Mouse (Mus musculus) hindbrain, embryonic 10.5 days (tissue): ENCODE measurements at regions not wholly inside any gene's neighbourhood (a gene's known extent, or its start where the extent isn't known, plus 50 kb on each side); places are given as distances from the start of the nearest gene placed in this dataset.

Experiments used
- DNase-seq: peaks from one replicate; pipeline ENCODE4 v3.0.0-alpha.2; 2017; ENCODE audit warnings: low spot score
- H3K27ac ChIP-seq: fragments of 300-500 bp; sonication (generic); 2 replicates; pipeline ENCODE4 v1.5.1; 2016; ENCODE audit warnings: mild to moderate bottlenecking, moderate library complexity
- H3K27me3 ChIP-seq: fragments of 300-500 bp; sonication (generic); 2 replicates; pipeline ENCODE4 v1.6.1; 2016; ENCODE audit warnings: mild to moderate bottlenecking; ENCODE audit not compliant: poor library complexity, insufficient read depth, severe bottlenecking
- H3K36me3 ChIP-seq: fragments of 300-500 bp; sonication (generic); 2 replicates; pipeline ENCODE4 v1.6.1; 2016; ENCODE audit warnings: mild to moderate bottlenecking, moderate library complexity
- H3K4me1 ChIP-seq: fragments of 300-500 bp; sonication (generic); replicated peaks from 2 replicates; pipeline ENCODE4 v1.6.1; 2016; ENCODE audit warnings: mild to moderate bottlenecking
- H3K4me3 ChIP-seq: fragments of 300-500 bp; sonication (generic); 2 replicates; pipeline ENCODE4 v1.5.1; 2016; ENCODE audit warnings: mild to moderate bottlenecking, moderate library complexity
- H3K9me3 ChIP-seq: fragments of 300-500 bp; sonication (generic); 2 replicates; pipeline ENCODE4 v1.6.1; 2016; ENCODE audit warnings: mild to moderate bottlenecking, moderate library complexity
- WGBS: fragments of 180-500 bp; shearing (Covaris S2); methylation state at CpG from one replicate; pipeline ENCODE4 v1.1.7; 2016; 5-methylcytosine and 5-hydroxymethylcytosine counted together

- Histone ChIP-seq H3K4me1 (peaks cover 10% of the 10 kb centered on the region), H3K9me3 (peaks cover 3% of the 10 kb centered on the region; the same call in 1 of the 2 replicates), H3K36me3 (no peaks in the 10 kb centered on the region), H3K4me3 (no peak overlapping the region), H3K27ac (peak overlapping the region; percentile 69), H3K27me3 (no peaks in the 10 kb centered on the region)
- DNase-seq, result peak; percentile 10
- 55% methylated on average over 7 of the region's 7 CpGs for WGBS
Measured at GRCm38 (mm10) chr13:26312246-26313010, 457.5 kb downstream of the Hdgfl1 start.

- H3K27ac ChIP-seq, result no peak overlapping the region
- peak; percentile 5 for DNase-seq
- 67% methylated on average over 3 of the region's 3 CpGs for WGBS
Measured at GRCm38 (mm10) chr13:26284073-26284444, 485.9 kb downstream of the Hdgfl1 start.

GRCm38 (mm10) chr13:26283397-26284072 lies 486.4 kb downstream of the Hdgfl1 start:
- H3K27me3 ChIP-seq, result no peaks in the 10 kb centered on the region
- 73% methylated on average over 6 of the region's 6 CpGs for WGBS
- peak; percentile 4 for DNase-seq
- no peaks in the 10 kb centered on the region for H3K36me3 ChIP-seq
- no peaks in the 10 kb centered on the region for H3K9me3 ChIP-seq
- H3K4me1 ChIP-seq, result 0 out of 2 replicates have a peak, but pooled peaks cover 3% of the 10 kb centered on the region
- H3K27ac ChIP-seq, result no peak overlapping the region
- no peak overlapping the region for H3K4me3 ChIP-seq

More at GRCm38 (mm10) chr13:26284073-26284444, 485.9 kb downstream of the Hdgfl1 start:
- no peaks in the 10 kb centered on the region for H3K9me3 ChIP-seq
- no peaks in the 10 kb centered on the region for H3K36me3 ChIP-seq
- H3K27me3 ChIP-seq, result no peaks in the 10 kb centered on the region
- 0 out of 2 replicates have a peak, but pooled peaks cover 3% of the 10 kb centered on the region for H3K4me1 ChIP-seq
- no peak overlapping the region for H3K4me3 ChIP-seq

- no peaks in the 10 kb centered on the region for H3K36me3 ChIP-seq
- H3K27ac ChIP-seq, result no peak overlapping the region
- no peaks in the 10 kb centered on the region for H3K9me3 ChIP-seq
- no peak overlapping the region for H3K4me3 ChIP-seq
- DNase-seq, result no peak
- 72% methylated on average over 3 of the region's 3 CpGs for WGBS
- H3K4me1 ChIP-seq, result 0 out of 2 replicates have a peak, but pooled peaks cover 3% of the 10 kb centered on the region
- no peaks in the 10 kb centered on the region for H3K27me3 ChIP-seq
Measured at GRCm38 (mm10) chr13:26282291-26282690, 487.7 kb downstream of the Hdgfl1 start.

GRCm38 (mm10) chr13:26272850-26273249 lies 497.1 kb downstream of the Hdgfl1 start:
- Histone ChIP-seq H3K4me3 (no peak overlapping the region), H3K27me3 (no peaks in the 10 kb centered on the region), H3K36me3 (no peaks in the 10 kb centered on the region)

GRCm38 (mm10) chr13:26267501-26267900 lies 502.5 kb downstream of the Hdgfl1 start:
- DNase-seq, result no peak
- Histone ChIP-seq H3K4me3 (no peak overlapping the region), H3K27ac (no peak overlapping the region), H3K36me3 (no peaks in the 10 kb centered on the region), H3K4me1 (no peaks in the 10 kb centered on the region), H3K27me3 (no peaks in the 10 kb centered on the region), H3K9me3 (no peaks in the 10 kb centered on the region)
- 95% methylated on average over 2 of the region's 2 CpGs for WGBS

More at GRCm38 (mm10) chr13:26272850-26273249, 497.1 kb downstream of the Hdgfl1 start:
- Histone ChIP-seq H3K9me3 (no peaks in the 10 kb centered on the region), H3K4me1 (no peaks in the 10 kb centered on the region), H3K27ac (no peak overlapping the region)
- WGBS, result 86% methylated on average over 3 of the region's 3 CpGs
- DNase-seq, result no peak

GRCm38 (mm10) chr13:26235941-26236340 lies 534.0 kb downstream of the Hdgfl1 start:
- WGBS, result 62% methylated on average over 5 of the region's 5 CpGs
- peak; percentile 3 for DNase-seq
- Histone ChIP-seq H3K4me3 (no peak overlapping the region), H3K27me3 (no peaks in the 10 kb centered on the region), H3K4me1 (peaks cover 10% of the 10 kb centered on the region), H3K9me3 (no peaks in the 10 kb centered on the region), H3K27ac (peak overlapping the region; percentile 78), H3K36me3 (no peaks in the 10 kb centered on the region)

GRCm38 (mm10) chr13:26234703-26235102 lies 535.3 kb downstream of the Hdgfl1 start:
- 92% methylated on average over 1 of the region's 1 CpGs for WGBS
- H3K27ac ChIP-seq, result no peak overlapping the region
- no peak overlapping the region for H3K4me3 ChIP-seq
- no peaks in the 10 kb centered on the region for H3K36me3 ChIP-seq
- no peaks in the 10 kb centered on the region for H3K9me3 ChIP-seq
- H3K27me3 ChIP-seq, result no peaks in the 10 kb centered on the region
- no peak for DNase-seq
- peaks cover 10% of the 10 kb centered on the region for H3K4me1 ChIP-seq

GRCm38 (mm10) chr13:26217299-26217698 lies 552.7 kb downstream of the Hdgfl1 start:
- no peak for DNase-seq
- 80% methylated on average over 3 of the region's 3 CpGs for WGBS
- Histone ChIP-seq H3K4me1 (no peaks in the 10 kb centered on the region), H3K9me3 (no peaks in the 10 kb centered on the region), H3K36me3 (no peaks in the 10 kb centered on the region), H3K4me3 (no peak overlapping the region), H3K27me3 (no peaks in the 10 kb centered on the region), H3K27ac (no peak overlapping the region)

GRCm38 (mm10) chr13:26216579-26216978 lies 553.4 kb downstream of the Hdgfl1 start:
- H3K4me3 ChIP-seq, result no peak overlapping the region
- H3K27ac ChIP-seq, result no peak overlapping the region
- no peaks in the 10 kb centered on the region for H3K27me3 ChIP-seq
- no peaks in the 10 kb centered on the region for H3K36me3 ChIP-seq
- H3K9me3 ChIP-seq, result no peaks in the 10 kb centered on the region
- DNase-seq, result no peak
- no peaks in the 10 kb centered on the region for H3K4me1 ChIP-seq

- Histone ChIP-seq H3K9me3 (no peaks in the 10 kb centered on the region), H3K36me3 (no peaks in the 10 kb centered on the region), H3K27me3 (no peaks in the 10 kb centered on the region), H3K4me1 (no peaks in the 10 kb centered on the region), H3K4me3 (no peak overlapping the region), H3K27ac (no peak overlapping the region)
- no peak for DNase-seq
- WGBS, result 82% methylated on average over 1 of the region's 1 CpGs
Measured at GRCm38 (mm10) chr13:26205532-26206105, 564.3 kb downstream of the Hdgfl1 start.

GRCm38 (mm10) chr13:26194646-26195045 lies 575.3 kb downstream of the Hdgfl1 start:
- 88% methylated on average over 4 of the region's 4 CpGs for WGBS
- no peaks in the 10 kb centered on the region for H3K9me3 ChIP-seq
- no peak overlapping the region for H3K27ac ChIP-seq
- no peak overlapping the region for H3K4me3 ChIP-seq
- H3K27me3 ChIP-seq, result no peaks in the 10 kb centered on the region
- H3K4me1 ChIP-seq, result no peaks in the 10 kb centered on the region
- DNase-seq, result no peak
- no peaks in the 10 kb centered on the region for H3K36me3 ChIP-seq

- no peak for DNase-seq
- Histone ChIP-seq H3K4me3 (no peak overlapping the region), H3K9me3 (no peaks in the 10 kb centered on the region), H3K27me3 (no peaks in the 10 kb centered on the region), H3K4me1 (no peaks in the 10 kb centered on the region), H3K36me3 (no peaks in the 10 kb centered on the region), H3K27ac (no peak overlapping the region)
- 91% methylated on average over 4 of the region's 4 CpGs for WGBS
Measured at GRCm38 (mm10) chr13:26183879-26184278, 586.1 kb downstream of the Hdgfl1 start.
